Mouse (Mus musculus): Measurements from ENCODE around the gene Zbtb8b.

- TF ChIP-seq CTCF (IDR thresholded peaks at IDR 0.05; ENCODE audit: low read depth, low read length): no peak
- TF ChIP-seq POLR2A (IDR thresholded peaks at IDR 0.05; ENCODE audit: extremely low read depth, insufficient read depth, low read length): no peak
Observed at GRCm38 (mm10) chr4:129390216-129390743, 50.4 kb downstream of the Zbtb8b start.
